Mouse (Mus musculus) spleen, adult 2 months (tissue): ENCODE data around the gene Serpinh1. TPM values are rescaled to one million over a fixed set of nuclear protein-coding genes. Genes with fewer than 3 reads are reported as not detected.

ENCODE experiments used
- DNase-seq, 2 experiments: peaks; one replicate each; pipeline versions ENCODE4 v3.0.0 to v3.0.0-alpha.2; 2012 to 2021; ENCODE audit warnings: low spot score in 2 of 2, low read depth in 1 of 2
- H3K27ac ChIP-seq: fragments of 200-500 bp; 2 replicates; pipeline ENCODE4 v1.5.1; 2012; ENCODE audit warnings: low read length, inconsistent platforms; ENCODE audit not compliant: insufficient read depth
- H3K27me3 ChIP-seq: fragments of 200-500 bp; 2 replicates; pipeline ENCODE4 v1.6.1; 2012; ENCODE audit warnings: mild to moderate bottlenecking, moderate library complexity, low read length, inconsistent platforms; ENCODE audit not compliant: control insufficient read depth, insufficient read depth
- H3K36me3 ChIP-seq: fragments of 200-500 bp; 2 replicates; pipeline ENCODE4 v1.6.1; 2012; ENCODE audit warnings: mild to moderate bottlenecking, low read length, inconsistent platforms; ENCODE audit not compliant: control insufficient read depth, insufficient read depth
- H3K4me1 ChIP-seq: fragments of 200-500 bp; 2 replicates; pipeline ENCODE4 v1.6.1; 2011; ENCODE audit warnings: inconsistent platforms; ENCODE audit not compliant: control insufficient read depth, insufficient read depth, insufficient read length
- H3K4me3 ChIP-seq: fragments of 200-500 bp; 2 replicates; pipeline ENCODE4 v1.5.1; 2011; ENCODE audit warnings: mild to moderate bottlenecking, inconsistent platforms; ENCODE audit not compliant: insufficient read depth, insufficient read length; ENCODE audit errors: extremely low read depth
- CTCF ChIP-seq: fragments of 200-500 bp; IDR thresholded peaks from 2 replicates; pipeline ENCODE4 v1.5.1; 2011; ENCODE audit warnings: mild to moderate bottlenecking, inconsistent platforms; ENCODE audit not compliant: insufficient read depth, insufficient read length, insufficient replicate concordance; ENCODE audit errors: extremely low read depth
- POLR2A ChIP-seq: fragments of 200-500 bp; IDR thresholded peaks from 2 replicates; pipeline ENCODE4 v1.6.1; 2011; ENCODE audit warnings: low read depth, low read length, inconsistent platforms
- WGBS: fragments of 180-500 bp; shearing (Covaris S2); methylation state at CpG from one replicate; pipeline ENCODE4 v1.1.7; 2018; 5-methylcytosine and 5-hydroxymethylcytosine counted together
- polyA plus RNA-seq: library from polyadenylated mRNA; depleted of rRNA; stranded (reverse); fragments of >200 nt; gene quantifications from 2 replicates; pipeline ENCODE4 v1.2.3, GENCODE M21; 2012

The Serpinh1 gene
- polyA plus RNA-seq, 1 experiment: 69.3 TPM

DNA sequence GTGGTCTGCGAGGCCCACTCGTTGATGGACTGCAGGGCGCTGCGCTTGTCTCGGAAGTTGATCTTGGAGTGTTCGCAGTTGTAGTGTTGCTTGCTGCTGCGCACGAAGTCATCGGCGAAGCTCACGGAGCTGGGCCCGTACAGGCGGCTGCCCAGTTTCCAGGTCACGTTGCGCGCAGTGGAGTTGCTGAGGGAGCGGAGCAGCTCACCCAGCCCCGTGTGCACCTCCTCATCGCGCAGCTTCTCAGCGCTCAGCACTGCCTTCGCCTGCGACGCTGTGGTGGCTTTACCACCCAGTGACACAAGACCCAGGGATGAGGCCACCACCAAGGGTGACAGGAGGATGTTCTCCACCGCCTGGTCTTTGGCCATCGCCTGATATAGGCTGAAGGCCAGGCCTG is 4.2 kb downstream of the Serpinh1 start:
- TF ChIP-seq CTCF (no peak), POLR2A (no peak)
- H3K27me3 ChIP-seq: peaks cover 2% of the 10 kb centered on the region; the same call in 1 of the 2 replicates
- H3K27ac ChIP-seq: no peak overlapping the region
- H3K4me1 ChIP-seq: no peaks in the 10 kb centered on the region
- no peaks in the 10 kb centered on the region for H3K36me3 ChIP-seq
- 95% methylated on average over 26 of the region's 26 CpGs for WGBS
- H3K4me3 ChIP-seq: no peak overlapping the region
- DNase-seq: no peak

DNA sequence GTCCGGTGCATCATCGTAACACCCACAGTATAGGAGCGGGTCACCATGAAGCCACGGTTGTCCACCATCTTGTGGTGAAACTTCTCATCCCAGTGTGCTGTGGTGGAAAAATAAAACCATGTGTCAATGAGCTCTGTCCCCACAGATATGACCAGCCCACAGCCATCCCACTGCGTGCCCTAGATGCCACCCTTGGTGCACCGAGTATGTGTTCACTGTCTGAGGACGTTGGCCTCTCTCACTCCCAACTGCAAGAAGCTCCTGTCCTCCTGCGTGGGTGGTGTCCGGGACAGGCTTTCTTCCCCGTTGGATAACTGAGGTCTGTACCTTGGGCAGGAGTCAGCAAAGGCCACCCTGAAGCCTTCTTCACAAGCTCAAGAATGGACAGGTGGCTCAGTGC is 5.8 kb downstream of the Serpinh1 start:
- TF ChIP-seq CTCF (no peak), POLR2A (no peak)
- Histone ChIP-seq H3K27me3 (no peaks in the 10 kb centered on the region), H3K4me3 (no peak overlapping the region), H3K27ac (no peak overlapping the region), H3K4me1 (no peaks in the 10 kb centered on the region), H3K36me3 (no peaks in the 10 kb centered on the region)
- 95% methylated on average over 10 of the region's 10 CpGs for WGBS
- DNase-seq: no peak

DNA sequence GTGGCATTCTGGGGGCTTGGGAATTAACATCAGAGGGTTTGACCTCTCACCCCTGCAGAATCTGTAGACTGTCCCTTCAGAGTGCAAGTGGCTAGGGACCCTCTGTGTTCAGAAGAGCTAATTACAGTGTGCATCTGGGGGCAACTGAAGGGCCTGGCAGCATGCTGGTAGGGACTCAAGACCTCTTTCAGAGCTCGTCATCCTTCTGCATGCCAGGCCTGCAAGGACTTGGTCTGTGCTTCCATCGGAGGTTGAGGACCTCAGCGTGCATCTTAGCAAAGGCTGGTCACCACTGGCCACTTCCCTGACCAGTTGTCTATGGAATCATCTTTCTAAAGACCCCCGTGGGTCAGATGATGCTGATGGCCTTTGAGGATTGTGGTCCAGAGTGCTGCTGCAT is 9.5 kb downstream of the Serpinh1 start:
- DNase-seq: no peak
- Histone ChIP-seq H3K36me3 (no peaks in the 10 kb centered on the region), H3K27me3 (no peaks in the 10 kb centered on the region), H3K4me3 (no peak overlapping the region), H3K27ac (no peak overlapping the region), H3K4me1 (no peaks in the 10 kb centered on the region)
- 86% methylated on average over 4 of the region's 4 CpGs for WGBS
- no peak for TF ChIP-seq CTCF
- no peak for TF ChIP-seq POLR2A

DNA sequence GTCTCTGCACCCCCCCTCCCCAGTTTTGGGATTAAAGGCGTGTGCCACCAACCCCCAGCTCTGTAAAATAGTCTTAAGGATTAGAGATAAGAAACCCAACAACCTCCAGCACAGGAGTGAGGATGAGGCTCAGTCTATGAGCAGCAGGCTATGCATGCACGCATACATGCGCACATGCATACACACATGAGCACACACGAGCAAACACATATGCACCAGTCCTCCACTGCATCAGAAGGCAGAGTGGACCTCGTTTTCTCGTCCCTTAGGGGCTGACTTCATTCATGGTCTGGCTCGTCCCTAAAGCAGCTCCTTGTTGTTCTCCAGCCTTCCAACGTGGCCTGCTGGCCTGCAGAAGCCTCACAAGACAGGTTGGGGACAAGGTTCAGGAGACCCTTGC is 12.3 kb downstream of the Serpinh1 start:
- Histone ChIP-seq H3K4me3 (no peak overlapping the region), H3K27me3 (no peaks in the 10 kb centered on the region), H3K27ac (no peak overlapping the region), H3K36me3 (no peaks in the 10 kb centered on the region), H3K4me1 (no peaks in the 10 kb centered on the region)
- no peak for DNase-seq
- TF ChIP-seq CTCF: no peak
- no peak for TF ChIP-seq POLR2A
- WGBS: 80% methylated on average over 8 of the region's 8 CpGs

DNA sequence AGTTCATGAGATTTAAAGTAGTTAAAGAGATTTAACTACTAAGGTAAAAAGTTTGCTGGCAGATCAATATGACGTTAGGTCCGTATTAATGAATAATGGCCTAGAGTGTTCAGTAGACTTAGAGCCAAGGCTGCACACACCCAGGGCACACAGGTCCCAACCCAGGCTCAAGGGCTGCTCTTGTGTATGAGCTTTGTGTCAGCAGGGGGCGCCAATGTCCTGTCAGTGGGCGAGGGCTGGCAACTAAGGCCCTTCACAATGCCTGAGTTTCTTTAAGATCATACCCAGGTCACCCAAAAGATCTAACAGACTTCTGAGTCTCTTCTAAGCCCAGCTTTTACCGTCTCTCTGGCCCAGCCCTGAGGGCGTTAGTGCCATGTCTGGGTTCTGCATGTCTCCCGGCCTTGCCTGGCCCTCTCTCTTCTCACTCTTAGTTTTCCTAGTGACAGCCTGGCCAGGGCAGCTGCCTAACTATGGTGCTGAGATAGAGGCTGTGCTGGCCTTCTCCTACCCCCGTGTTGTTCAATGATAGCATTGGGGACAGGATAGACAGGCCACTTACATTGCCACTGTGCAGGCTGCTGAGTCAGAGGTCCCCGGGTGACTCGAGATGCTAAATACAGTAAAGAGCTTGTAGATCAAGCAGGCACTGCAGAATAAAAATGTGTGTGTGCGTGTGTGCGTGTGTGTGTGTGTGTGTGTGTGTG is 20.1 kb downstream of the Serpinh1 start:
- peak; percentile 57; the same call in 1 of the 2 replicates for TF ChIP-seq CTCF
- no peak for TF ChIP-seq POLR2A
- Histone ChIP-seq H3K4me1 (no peaks in the 10 kb centered on the region), H3K27me3 (no peaks in the 10 kb centered on the region), H3K27ac (no peak overlapping the region), H3K36me3 (no peaks in the 10 kb centered on the region), H3K4me3 (no peak overlapping the region)
- DNase-seq: peak in 1 of 2 experiments; percentile 43
- WGBS: 52% methylated on average over 12 of the region's 12 CpGs

DNA sequence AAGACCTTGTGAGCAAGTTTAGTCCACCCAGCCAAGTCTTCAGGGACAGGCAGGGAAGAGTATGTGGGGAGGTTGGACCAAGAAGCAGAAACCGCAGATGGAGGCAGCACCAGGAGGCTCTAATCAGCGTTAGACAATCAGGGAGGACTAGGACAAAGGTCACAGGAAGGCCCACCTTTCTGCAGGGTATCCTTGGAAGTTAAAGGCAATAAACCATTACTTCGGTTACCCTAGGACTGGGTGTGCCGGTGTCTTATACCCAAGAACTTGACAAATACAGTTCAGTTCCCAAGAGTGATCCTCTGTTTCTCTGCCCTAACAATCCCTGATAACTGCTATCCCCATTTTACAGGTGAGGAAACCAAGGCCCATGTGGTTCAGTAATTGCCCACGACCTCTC is 23.0 kb downstream of the Serpinh1 start:
- H3K4me1 ChIP-seq: no peaks in the 10 kb centered on the region
- 88% methylated on average over 5 of the region's 5 CpGs for WGBS
- no peaks in the 10 kb centered on the region for H3K36me3 ChIP-seq
- H3K27me3 ChIP-seq: no peaks in the 10 kb centered on the region
- no peak overlapping the region for H3K27ac ChIP-seq
- DNase-seq: no peak
- no peak overlapping the region for H3K4me3 ChIP-seq
- TF ChIP-seq CTCF (no peak), POLR2A (no peak)

DNA sequence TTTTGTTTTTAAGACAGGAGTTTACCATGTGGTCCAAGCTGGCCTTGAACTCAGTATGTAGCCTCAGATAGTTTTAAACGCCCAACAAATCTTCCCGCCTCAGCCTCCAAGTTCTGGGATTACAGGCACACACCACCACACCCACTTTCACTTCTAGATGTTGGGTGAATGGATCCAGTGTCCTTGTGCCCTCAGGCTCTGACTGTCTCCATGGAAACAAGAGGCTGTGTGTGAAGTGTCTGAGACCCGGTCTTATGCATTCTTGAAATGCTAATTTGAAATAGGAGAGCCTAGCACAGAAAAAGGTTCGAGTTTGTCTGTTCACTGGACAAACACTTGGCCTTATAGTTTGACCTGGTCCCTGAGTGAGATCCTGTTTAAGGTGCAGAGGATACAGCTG is 24.2 kb downstream of the Serpinh1 start:
- H3K27ac ChIP-seq: no peak overlapping the region

More for the DNA sequence above, 24.2 kb downstream of the Serpinh1 start:
- H3K4me3 ChIP-seq: no peak overlapping the region
- DNase-seq: no peak
- no peaks in the 10 kb centered on the region for H3K36me3 ChIP-seq
- no peak for TF ChIP-seq CTCF
- no peaks in the 10 kb centered on the region for H3K4me1 ChIP-seq
- H3K27me3 ChIP-seq: no peaks in the 10 kb centered on the region
- 73% methylated on average over 4 of the region's 4 CpGs for WGBS
